Mouse (Mus musculus) yolk sac, embryonic 10.5 days (tissue): ENCODE measurements around the gene Cideb.

Experiments
- DNase-seq: peaks from one replicate; pipeline ENCODE4 v3.0.0-alpha.2; 2017; ENCODE audit warnings: low spot score

The Cideb gene

DNA sequence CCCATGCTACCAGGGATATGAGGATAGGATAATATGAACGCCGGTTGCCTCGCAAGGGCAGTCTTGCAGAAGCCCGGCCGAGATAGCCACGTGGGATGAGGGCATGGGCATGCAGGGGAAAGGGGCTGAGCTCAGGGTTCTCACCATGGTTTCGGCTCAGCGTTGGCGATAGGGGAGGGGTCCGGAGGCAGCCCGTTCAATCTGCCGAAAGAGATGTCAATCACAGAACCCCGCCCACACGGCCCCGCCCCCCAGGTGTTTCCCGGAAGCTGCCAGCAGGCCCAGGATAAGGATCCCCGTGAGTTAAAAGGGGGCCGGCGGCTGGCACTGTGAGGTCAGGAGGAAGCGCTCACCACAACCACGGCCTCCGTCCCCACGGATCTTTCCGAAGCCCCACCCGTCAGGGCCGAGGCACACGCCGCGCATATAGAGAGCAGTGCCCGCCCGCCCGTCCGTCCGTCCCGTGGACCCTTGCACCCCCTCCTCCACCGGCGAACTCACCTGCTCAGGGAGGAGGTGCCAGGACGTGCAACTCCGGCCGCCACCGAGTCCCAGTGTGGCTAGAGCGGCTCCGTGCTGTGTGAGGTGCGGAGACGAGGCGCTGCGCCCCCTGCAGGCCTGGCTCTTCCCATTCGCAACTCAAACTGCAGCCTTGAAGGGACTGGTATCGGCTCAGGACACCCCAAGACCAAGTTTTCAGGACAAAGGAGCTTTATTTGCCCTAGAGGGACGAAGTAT lies 36.4 kb downstream of the Cideb start, which contains the start of gene Rabggta:
Gene Rabggta (minus strand): TSS at position 564 of the 738 bp plus-strand sequence.
- DNase-seq: peak; percentile 98

DNA sequence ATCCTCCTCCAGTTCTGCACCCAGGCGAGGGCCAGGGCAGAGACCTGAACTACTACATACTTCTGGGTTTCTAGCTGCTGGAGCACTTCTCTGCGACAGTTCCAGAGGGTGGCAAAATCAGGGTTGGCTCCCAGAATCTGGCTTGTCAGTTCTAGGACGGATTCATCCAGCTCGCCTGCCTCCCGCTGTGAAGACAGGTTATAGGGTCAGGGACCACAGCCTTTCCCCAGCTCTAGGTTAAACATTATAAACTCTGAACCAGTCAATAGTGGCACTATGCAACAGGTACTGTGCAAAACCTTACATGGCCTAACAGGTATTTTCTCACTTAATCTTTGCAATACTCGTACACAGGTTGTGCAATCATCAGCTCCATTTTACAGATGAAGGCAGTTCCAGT lies 37.2 kb downstream of the Cideb start:
- DNase-seq: no peak

DNA sequence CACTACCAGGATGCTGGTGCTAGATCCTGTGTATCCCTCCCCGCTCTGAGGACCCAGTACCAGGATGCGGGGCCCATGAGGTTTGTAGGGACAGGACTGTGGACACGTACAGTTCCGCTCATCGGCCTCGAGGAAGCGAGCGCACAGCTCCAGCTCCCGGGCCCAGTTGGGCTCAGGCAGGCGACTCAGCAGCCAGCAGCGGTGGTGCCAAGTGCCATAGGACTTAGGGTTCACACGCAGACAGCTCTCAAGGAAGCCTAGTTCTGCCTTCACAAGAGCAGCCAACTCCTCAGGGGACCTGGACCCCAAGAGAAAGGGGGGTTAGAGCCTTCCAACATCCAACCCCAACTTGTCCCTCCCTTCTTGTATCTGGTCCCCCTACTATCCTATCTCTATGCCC lies 37.6 kb downstream of the Cideb start:
- no peak for DNase-seq

DNA sequence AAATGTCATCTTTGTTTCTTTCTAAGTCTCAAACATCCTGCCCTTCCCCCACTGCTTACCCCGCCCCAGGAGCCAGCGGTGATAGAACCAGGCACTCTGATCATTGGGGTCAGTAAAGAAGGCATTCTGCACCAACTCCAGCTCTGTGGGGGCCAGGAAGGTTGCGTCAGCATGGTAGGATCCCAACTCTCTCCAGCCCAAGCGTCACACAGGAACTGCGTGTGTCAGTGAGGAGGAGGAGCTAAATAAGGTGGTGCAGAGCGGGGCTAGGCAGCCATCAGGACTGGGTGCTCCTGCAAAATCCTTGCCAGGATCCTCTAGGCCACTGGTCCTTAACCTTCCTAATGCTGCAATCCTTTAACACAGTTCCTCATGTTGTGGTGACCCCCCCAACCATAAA lies 38.5 kb downstream of the Cideb start:
- DNase-seq: no peak

DNA sequence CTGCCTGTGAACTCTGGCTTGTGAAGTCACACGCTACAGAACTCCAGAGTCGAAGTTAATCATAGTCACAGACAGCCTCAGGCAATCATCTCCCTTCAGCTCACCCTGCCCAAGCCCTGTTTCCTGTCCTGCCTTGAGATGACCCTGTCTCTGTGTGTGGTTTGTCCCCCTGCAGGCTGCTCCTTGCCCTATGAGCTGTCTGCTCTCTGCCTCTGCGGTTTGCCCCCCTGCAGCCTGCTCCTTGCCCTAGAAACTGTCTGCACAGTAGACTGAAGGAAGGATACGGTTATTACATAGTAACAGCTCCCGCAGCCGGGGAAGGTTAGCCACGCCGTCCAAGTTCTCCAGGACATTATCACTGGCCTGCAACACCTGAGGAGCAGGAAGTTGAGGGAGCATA lies 41.4 kb downstream of the Cideb start:
- DNase-seq: peak; percentile 80

DNA sequence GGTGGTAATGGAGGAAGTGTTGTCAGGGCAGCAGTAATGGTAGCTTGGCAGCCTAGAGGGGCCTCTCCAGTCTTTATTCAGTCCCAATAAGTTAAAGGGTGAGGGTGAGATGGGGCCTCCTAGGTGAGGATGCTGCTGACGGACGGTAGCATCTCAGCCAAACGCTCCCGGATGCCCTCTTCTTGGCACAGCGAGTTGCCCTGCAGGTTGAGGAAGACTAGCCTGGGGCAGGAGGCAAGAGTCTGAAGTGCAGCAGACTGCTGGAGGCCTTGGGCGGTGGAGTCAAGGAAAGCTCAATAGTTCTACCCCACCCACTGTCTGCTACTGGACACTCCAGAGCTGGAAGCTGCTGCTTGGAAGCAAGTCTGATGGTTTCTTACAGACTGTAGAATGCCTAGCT lies 42.0 kb downstream of the Cideb start:
- DNase-seq: no peak

DNA sequence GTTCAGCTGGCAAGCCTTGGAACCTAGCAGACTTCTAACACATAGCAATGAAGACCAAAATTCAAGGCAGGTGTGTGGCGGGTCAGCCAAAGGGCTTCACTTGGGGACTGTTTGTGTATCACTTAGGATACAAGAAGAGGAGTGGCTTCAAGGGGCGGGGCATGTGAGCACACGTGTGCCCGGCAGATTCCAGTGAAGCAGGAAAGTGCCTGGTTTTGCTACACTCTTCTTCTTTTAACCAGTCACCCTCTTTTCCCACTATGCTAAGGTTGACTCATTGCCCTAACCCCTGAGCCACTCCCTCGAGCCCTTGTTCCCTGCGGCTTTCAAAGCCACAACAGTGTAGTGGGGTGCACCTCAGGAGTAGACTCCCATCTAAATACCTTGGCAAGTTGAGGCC lies 43.4 kb downstream of the Cideb start:
- DNase-seq: no peak

DNA sequence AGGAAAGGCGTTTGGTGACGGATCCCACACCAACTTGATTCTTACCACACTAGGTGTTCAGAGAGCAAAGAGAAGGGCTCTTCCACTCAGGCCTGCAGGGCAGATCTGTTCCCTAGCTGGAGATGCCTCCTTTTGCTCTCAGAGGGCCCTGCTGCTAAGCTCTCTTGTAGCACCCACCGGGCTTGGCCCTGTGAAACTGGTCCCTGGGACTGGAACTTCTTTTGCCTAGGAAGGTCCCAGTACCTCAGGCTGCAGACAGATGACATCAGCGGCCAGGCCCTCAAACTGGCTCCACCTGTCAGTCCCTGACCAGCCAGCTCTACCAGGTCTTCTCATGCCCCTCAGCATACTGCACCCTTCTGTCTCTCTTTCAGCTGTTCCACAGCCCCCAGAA lies 44.5 kb downstream of the Cideb start, which contains the start of gene Tgm1:
Gene Tgm1 (minus strand): TSS at position 198 of the 394 bp plus-strand sequence.
- DNase-seq: no peak

DNA sequence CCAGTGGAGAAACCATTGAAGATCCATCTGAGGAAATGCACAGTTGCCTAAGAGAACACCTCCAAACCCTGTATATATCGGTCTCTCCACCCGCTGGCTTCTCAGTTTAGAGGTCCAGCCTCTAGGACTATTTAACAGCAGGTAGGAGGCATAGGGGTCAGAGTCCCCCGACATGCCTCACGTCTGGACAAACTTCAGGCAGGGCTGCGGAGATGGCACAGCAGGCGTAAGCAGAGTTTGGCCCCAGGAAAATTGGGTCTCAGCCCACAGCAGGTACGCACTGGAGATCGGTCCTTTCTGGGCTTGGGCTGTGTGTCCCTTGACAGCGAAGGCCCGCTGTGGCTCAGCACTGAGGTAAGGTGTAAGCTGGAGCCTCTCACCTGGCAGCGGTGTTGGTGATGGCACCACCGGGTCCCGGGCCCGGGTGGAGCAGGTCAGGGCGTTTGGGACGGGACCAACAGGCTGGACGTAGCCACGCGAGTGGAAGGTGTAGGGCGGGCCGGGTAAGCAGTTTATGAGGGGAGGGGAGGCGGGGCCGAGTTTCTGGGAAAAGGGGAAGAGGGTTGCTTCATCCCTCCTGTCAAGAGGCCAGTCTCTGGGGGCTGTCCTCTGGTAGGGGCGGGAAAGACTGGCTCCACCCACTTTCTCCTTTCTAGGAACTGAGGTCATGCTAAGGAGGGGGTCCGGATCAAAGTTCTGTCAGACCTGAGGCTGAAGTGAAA lies 45.1 kb downstream of the Cideb start:
- peak; percentile 91 for DNase-seq

DNA sequence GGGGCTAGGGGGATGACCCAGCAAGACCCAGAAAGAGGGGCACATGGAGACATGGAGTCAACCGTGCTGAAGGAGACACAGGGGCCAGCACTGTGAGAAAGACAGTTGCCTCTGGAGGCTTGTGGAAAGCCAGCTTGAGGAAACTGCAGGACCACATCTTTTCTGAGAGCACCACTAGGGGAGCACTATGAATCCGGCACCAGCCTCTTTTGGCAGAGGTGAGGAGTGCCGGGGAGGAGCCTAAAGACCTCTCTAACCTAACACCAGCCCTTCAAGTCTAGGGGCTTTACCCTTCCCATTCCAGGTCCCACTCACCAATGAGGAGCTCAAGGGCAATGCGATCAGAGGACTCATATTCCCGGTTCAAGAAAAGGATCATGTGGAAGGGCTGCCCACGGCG lies 46.5 kb downstream of the Cideb start:
- DNase-seq: no peak

DNA sequence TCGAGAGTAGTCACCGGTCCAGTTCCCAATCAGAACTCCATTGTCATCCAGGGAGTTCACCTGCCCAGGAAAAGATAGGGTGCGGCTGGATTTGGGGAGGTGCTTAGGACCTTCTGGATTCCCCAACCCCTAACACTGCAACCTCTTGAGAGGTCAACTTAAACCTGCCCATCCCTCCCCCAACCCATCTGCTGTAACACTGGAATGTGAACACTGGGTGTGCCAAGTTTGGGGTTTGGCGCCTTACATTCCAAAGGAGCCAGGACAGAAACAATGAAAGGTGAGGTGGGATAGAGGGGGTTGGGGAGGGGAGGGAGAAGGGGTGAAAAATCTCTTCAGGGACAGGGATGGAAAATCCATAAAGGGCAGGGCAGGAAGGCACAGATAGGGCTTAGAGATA lies 48.7 kb downstream of the Cideb start:
- no peak for DNase-seq

DNA sequence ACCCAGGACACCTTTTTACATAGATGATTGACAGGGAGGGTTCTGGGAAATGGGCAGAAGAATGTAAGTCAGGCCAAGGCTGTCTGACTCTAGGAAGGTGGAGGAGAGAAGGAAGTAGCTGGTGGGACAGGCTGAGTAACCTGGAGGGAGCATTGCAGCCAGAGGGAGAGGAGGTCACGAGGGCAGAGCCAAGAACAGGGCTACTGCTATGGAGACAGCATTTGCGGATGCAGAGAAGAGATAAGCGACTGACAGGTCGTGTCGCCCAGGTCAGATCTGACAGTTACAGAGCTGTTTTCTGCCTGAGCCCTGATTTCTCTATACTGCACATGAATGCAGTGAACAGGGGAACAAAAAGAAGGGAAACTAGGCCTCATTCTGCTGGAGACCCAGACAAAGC lies 50.9 kb downstream of the Cideb start:
- DNase-seq: peak; percentile 83

DNA sequence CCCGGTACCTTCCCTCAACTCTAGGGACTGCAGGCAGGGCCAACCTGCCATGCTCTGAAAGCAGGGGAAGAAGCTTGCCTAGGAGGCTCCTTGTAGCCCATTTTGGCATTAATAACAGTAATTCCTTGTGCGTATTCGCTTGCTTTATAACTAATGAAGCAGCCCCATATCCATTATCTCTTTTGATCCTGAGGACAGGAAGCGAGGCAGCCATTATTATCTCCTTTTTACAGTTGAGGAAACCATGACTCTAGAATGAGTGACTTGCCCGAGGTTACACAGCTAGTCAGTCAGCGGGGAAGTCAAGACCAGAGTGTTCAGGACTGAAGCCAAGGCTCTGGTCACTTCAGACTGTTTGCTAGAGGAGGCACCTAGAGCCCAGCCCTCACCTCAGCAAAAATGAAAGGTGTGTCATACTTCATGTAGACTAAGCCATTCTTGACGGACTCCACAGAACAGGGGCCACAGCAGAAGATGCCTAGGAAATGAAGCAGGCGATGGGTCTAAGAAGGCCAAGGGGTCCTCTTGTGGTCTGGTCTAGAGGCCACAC lies 52.1 kb downstream of the Cideb start:
- no peak for DNase-seq
